Mouse (Mus musculus): ENCODE data around the gene Rab3d. TPM values are rescaled to one million over a fixed set of nuclear protein-coding genes. Genes with fewer than 3 reads are reported as not detected.

Rab3d gene
- total RNA-seq, 2 experiments from 2014 or later, result 31.1 to 41.1 TPM

- intact Hi-C loops (cut with DNase I), result no loop called here
- peak; percentile 47 for DNase-seq
Observed at GRCm38 (mm10) chr9:21938234-21938855, 20.4 kb upstream of the Rab3d start.

GRCm38 (mm10) chr9:21937711-21938175 is 19.8 kb upstream of the Rab3d start:
- DNase-seq, result no peak

GRCm38 (mm10) chr9:21936692-21937570 is 18.9 kb upstream of the Rab3d start, which contains the start of gene Plppr2:
TSS of gene Plppr2 (plus strand) at chr9:21937033.
- intact Hi-C loops (cut with DNase I), result no loop called here
- peak; percentile 99 for DNase-seq

More at GRCm38 (mm10) chr9:21937711-21938175, 19.8 kb upstream of the Rab3d start:
- intact Hi-C loops (cut with DNase I), result no loop called here

- intact Hi-C loops (cut with DNase I), result no loop called here
- no peak for DNase-seq
Observed at GRCm38 (mm10) chr9:21935466-21936131, 17.6 kb upstream of the Rab3d start.

GRCm38 (mm10) chr9:21934021-21934420 is 16.0 kb upstream of the Rab3d start:
- DNase-seq, result no peak
- intact Hi-C loops (cut with DNase I), result no loop called here

GRCm38 (mm10) chr9:21932445-21933137 is 14.6 kb upstream of the Rab3d start:
- intact Hi-C loops (cut with DNase I), result no loop called here
- no peak for DNase-seq

GRCm38 (mm10) chr9:21932006-21932405 is 14.0 kb upstream of the Rab3d start:
- no peak for DNase-seq
- intact Hi-C loops (cut with DNase I), result no loop called here

GRCm38 (mm10) chr9:21929208-21929607 is 11.2 kb upstream of the Rab3d start:
- no peak for DNase-seq
- intact Hi-C loops (cut with DNase I), result no loop called here

- intact Hi-C loops (cut with DNase I), result no loop called here
- DNase-seq, result peak; percentile 93
Observed at GRCm38 (mm10) chr9:21927208-21927753, 9.3 kb upstream of the Rab3d start, which contains the start of the genes Ccdc159 and Tmem205. TSS of gene Ccdc159 (plus strand) at chr9:21927471. TSS of gene Tmem205 (minus strand) at chr9:21927556.

- no peak for DNase-seq
- intact Hi-C loops (cut with DNase I), result no loop called here
Observed at GRCm38 (mm10) chr9:21926784-21927183, 8.8 kb upstream of the Rab3d start.

GRCm38 (mm10) chr9:21926155-21926554 is 8.2 kb upstream of the Rab3d start:
- intact Hi-C loops (cut with DNase I), result no loop called here
- DNase-seq, result no peak

GRCm38 (mm10) chr9:21925506-21925905 is 7.5 kb upstream of the Rab3d start:
- intact Hi-C loops (cut with DNase I), result no loop called here
- no peak for DNase-seq

- intact Hi-C loops (cut with DNase I), result no loop called here
- no peak for DNase-seq
Observed at GRCm38 (mm10) chr9:21925034-21925433, 7.0 kb upstream of the Rab3d start.

- intact Hi-C loops (cut with DNase I), result no loop called here
- DNase-seq, result no peak
Observed at GRCm38 (mm10) chr9:21924099-21924493, 6.1 kb upstream of the Rab3d start.

- DNase-seq, result no peak
- intact Hi-C loops (cut with DNase I), result no loop called here
Observed at GRCm38 (mm10) chr9:21923490-21924098, 5.6 kb upstream of the Rab3d start.

- intact Hi-C loops (cut with DNase I), result no loop called here
- no peak for DNase-seq
Observed at GRCm38 (mm10) chr9:21923036-21923435, 5.0 kb upstream of the Rab3d start.

- intact Hi-C loops (cut with DNase I), result no loop called here
- no peak for DNase-seq
Observed at GRCm38 (mm10) chr9:21918692-21919384, 846 bp upstream of the Rab3d start.

GRCm38 (mm10) chr9:21917493-21918034 is 428 bp downstream of the Rab3d start:
- peak; percentile 66 for DNase-seq
- intact Hi-C loops (cut with DNase I), result no loop called here

All from left cerebral cortex, postnatal 4 days (tissue).